Mouse (Mus musculus) forebrain, postnatal 0 days (tissue): ENCODE measurements at regions not wholly inside any gene's neighbourhood (a gene's known extent, or its start where the extent isn't known, plus 50 kb on each side); places are given as distances from the start of the nearest gene placed in this dataset.

Experiments
- ATAC-seq: fragments of 200-750 bp; cut with Nextera tagmentation; 2 replicates; pipeline ENCODE4 v1.8.0; 2017; ENCODE audit warnings: mild to moderate bottlenecking, moderate library complexity
- DNase-seq: peaks from one replicate; pipeline ENCODE4 v3.0.0-alpha.2; 2015
- H3K27ac ChIP-seq: fragments of 300-500 bp; sonication (generic); 2 replicates; pipeline ENCODE4 v1.5.1; 2014; ENCODE audit warnings: low read depth, mild to moderate bottlenecking, antibody characterized with exemption, low read length, moderate library complexity, mixed read lengths
- H3K27me3 ChIP-seq: fragments of 300-500 bp; sonication (generic); 2 replicates; pipeline ENCODE4 v1.6.1; 2014; ENCODE audit warnings: mild to moderate bottlenecking, low read length, mixed read lengths; ENCODE audit not compliant: insufficient read depth
- H3K36me3 ChIP-seq: fragments of 300-500 bp; sonication (generic); 2 replicates; pipeline ENCODE4 v1.6.1; 2014; ENCODE audit warnings: mild to moderate bottlenecking, moderate library complexity; ENCODE audit not compliant: insufficient read depth
- H3K4me1 ChIP-seq: fragments of 300-500 bp; sonication (generic); 2 replicates; pipeline ENCODE4 v1.6.1; 2014; ENCODE audit warnings: antibody characterized with exemption; ENCODE audit not compliant: insufficient read depth
- H3K4me2 ChIP-seq: fragments of 300-500 bp; sonication (generic); 2 replicates; pipeline ENCODE4 v1.6.1; 2014; ENCODE audit warnings: low read depth, mild to moderate bottlenecking, moderate library complexity
- H3K4me3 ChIP-seq: fragments of 300-500 bp; sonication (generic); 2 replicates; pipeline ENCODE4 v1.5.1; 2014; ENCODE audit warnings: low read depth, low read length, mixed read lengths
- H3K9ac ChIP-seq: fragments of 300-500 bp; sonication (generic); 2 replicates; pipeline ENCODE4 v1.6.1; 2014; ENCODE audit warnings: mild to moderate bottlenecking
- H3K9me3 ChIP-seq: fragments of 300-500 bp; sonication (generic); 2 replicates; pipeline ENCODE4 v1.6.1; 2016; ENCODE audit warnings: low read length
- CTCF ChIP-seq: sonication (generic); IDR thresholded peaks from 2 replicates; pipeline ENCODE4 v1.5.1; 2016; ENCODE audit warnings: antibody characterized with exemption, control low read depth, low read depth
- WGBS: fragments of 180-500 bp; shearing (Covaris S2); extraction: QIAGEN DNeasy Blood & Tissue Kit; methylation state at CpG from one replicate; pipeline ENCODE4 v1.1.7; 2014; 5-methylcytosine and 5-hydroxymethylcytosine counted together

DNA sequence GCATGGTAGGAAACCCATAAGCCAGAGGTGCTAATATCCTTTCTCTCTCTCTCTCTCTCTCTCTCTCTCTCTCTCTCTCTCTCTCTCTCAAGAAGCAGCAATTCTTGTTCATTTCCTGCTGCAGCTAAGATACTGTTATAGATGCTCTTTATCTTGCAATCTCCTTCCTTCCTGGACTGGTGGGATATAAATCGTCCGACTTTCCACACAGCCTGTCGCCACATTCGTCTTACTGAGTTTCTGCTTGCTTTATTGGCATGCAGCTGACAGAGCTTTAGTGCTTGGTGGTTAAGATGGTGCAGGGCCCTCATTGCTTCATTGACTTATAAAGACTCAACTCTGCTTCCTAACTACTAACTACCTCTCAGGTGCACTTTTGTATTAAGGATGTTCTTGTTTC is 165.6 kb downstream of the Kdr start:
- no peaks in the 10 kb centered on the region for H3K9me3 ChIP-seq
- H3K9ac ChIP-seq: no peak overlapping the region
- no peak for ATAC-seq
- H3K27ac ChIP-seq: no peak overlapping the region
- no peak overlapping the region for H3K4me2 ChIP-seq
- no peak for TF ChIP-seq CTCF
- 82% methylated on average over 4 of the region's 4 CpGs for WGBS
- no peak for DNase-seq
- no peaks in the 10 kb centered on the region for H3K4me1 ChIP-seq
- H3K4me3 ChIP-seq: no peak overlapping the region
- no peaks in the 10 kb centered on the region for H3K36me3 ChIP-seq
- H3K27me3 ChIP-seq: no peaks in the 10 kb centered on the region

DNA sequence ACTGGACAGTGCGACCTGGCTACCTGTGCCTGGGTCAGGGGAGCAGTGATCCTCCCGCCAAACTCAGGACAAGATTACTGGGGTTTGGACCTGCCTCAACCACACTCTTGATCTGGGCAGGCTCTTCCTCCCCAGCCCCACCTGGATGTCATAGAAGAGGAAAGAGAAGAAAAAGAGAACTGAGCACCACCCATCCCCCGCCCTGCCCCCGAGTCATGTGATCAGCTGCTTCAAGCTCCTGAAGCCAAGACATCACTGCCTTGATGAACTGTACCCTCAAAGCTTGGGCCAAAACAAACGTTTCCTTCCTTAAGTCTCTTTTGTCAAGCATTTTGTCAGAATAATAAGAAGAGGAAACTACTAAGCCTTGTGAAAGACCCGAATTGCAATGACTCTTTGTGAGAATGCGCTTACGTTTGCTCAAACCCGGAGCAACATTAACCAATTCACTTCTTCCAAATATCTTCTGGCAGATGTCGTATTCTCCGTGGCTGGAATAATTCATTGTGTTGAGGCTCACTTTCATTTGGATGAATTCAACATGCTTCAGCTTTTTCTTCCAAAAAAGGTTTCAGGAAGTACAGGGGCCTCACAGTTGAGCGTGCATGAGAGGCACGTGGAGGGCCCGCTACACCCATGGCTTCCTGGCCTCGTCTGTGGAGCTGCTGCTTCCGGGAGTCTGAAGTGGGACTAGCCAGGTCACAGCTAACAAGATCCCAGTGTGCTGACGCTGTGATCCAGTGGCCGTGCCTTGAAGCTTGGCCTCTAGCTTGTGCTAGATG is 169.5 kb downstream of the Kdr start:
- ATAC-seq (no peak), DNase-seq (no peak)
- H3K4me3 ChIP-seq: no peak overlapping the region
- TF ChIP-seq CTCF: no peak
- H3K27me3 ChIP-seq: no peaks in the 10 kb centered on the region
- no peaks in the 10 kb centered on the region for H3K9me3 ChIP-seq
- no peak overlapping the region for H3K27ac ChIP-seq
- 83% methylated on average over 18 of the region's 18 CpGs for WGBS
- H3K4me2 ChIP-seq: no peak overlapping the region
- H3K4me1 ChIP-seq: no peaks in the 10 kb centered on the region
- no peak overlapping the region for H3K9ac ChIP-seq
- no peaks in the 10 kb centered on the region for H3K36me3 ChIP-seq

GRCm38 (mm10) chr5:75805011-75805410 is 173.2 kb downstream of the Kdr start:
- WGBS: 86% methylated on average over 2 of the region's 2 CpGs
- Histone ChIP-seq H3K36me3 (no peaks in the 10 kb centered on the region), H3K4me3 (no peak overlapping the region), H3K27me3 (no peaks in the 10 kb centered on the region), H3K4me1 (no peaks in the 10 kb centered on the region), H3K9me3 (no peaks in the 10 kb centered on the region), H3K4me2 (no peak overlapping the region), H3K9ac (no peak overlapping the region), H3K27ac (no peak overlapping the region)
- DNase-seq (no peak), ATAC-seq (no peak)
- TF ChIP-seq CTCF: no peak

DNA sequence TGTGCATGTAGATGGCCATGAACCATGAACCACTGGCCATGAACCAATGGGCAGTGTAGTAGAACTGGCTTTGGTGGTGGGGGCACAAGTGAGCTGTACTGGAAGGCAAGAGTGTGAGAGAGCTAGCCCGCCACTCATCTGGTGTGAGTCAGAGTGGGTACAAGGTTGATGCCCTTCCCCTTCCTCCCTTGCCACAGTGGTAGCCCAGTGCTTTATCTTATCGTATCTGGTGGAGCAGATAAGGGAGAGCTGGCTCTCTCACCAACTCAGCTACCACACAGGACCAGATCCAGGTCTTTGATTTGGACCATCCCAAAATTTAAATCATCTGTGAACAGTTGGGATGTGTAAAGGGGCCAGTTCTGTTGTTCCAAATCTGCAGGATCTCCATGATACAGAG is 173.9 kb downstream of the Kdr start:
- no peak overlapping the region for H3K4me2 ChIP-seq
- H3K4me3 ChIP-seq: no peak overlapping the region
- no peak overlapping the region for H3K9ac ChIP-seq
- DNase-seq: no peak
- no peaks in the 10 kb centered on the region for H3K9me3 ChIP-seq
- TF ChIP-seq CTCF: no peak
- ATAC-seq: no peak
- 89% methylated on average over 2 of the region's 2 CpGs for WGBS
- H3K27me3 ChIP-seq: no peaks in the 10 kb centered on the region
- no peaks in the 10 kb centered on the region for H3K36me3 ChIP-seq
- H3K4me1 ChIP-seq: no peaks in the 10 kb centered on the region
- H3K27ac ChIP-seq: no peak overlapping the region

GRCm38 (mm10) chr5:75803012-75803411 is 175.2 kb downstream of the Kdr start:
- Histone ChIP-seq H3K36me3 (no peaks in the 10 kb centered on the region), H3K4me2 (no peak overlapping the region), H3K27me3 (no peaks in the 10 kb centered on the region), H3K4me3 (no peak overlapping the region), H3K27ac (no peak overlapping the region), H3K9ac (no peak overlapping the region), H3K9me3 (no peaks in the 10 kb centered on the region), H3K4me1 (no peaks in the 10 kb centered on the region)
- ATAC-seq: no peak
- TF ChIP-seq CTCF: no peak
- DNase-seq: no peak
- WGBS: 98% methylated on average over 2 of the region's 2 CpGs

- DNase-seq: no peak
Observed at GRCm38 (mm10) chr5:75800040-75800989, 177.9 kb downstream of the Kdr start.

DNA sequence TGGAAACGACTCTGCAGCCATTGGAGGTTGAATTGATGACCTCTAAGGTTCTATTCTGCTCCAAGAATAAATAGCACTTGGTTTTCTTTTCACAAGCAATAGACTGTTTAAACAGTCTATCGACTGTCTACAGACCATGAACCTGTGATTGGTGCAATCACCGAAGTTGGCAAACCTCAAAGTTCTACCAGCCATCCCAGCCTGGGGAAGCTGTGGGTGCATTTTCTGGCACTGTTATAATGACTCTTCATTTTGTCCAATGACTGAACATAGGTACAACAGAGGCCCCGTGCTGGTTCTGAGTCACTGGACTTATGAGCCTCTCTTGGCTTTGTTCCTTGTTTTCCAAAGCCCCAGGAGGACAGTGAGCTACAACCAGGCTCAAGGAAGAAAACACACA is 178.6 kb downstream of the Kdr start:
- H3K4me2 ChIP-seq: no peak overlapping the region

More at GRCm38 (mm10) chr5:75800040-75800989, 177.9 kb downstream of the Kdr start:
- no peaks in the 10 kb centered on the region for H3K4me1 ChIP-seq
- no peak for TF ChIP-seq CTCF
- H3K27ac ChIP-seq: no peak overlapping the region
- no peaks in the 10 kb centered on the region for H3K9me3 ChIP-seq
- ATAC-seq: no peak
- 22% methylated on average over 18 of the region's 18 CpGs for WGBS
- H3K27me3 ChIP-seq: no peaks in the 10 kb centered on the region
- H3K36me3 ChIP-seq: no peaks in the 10 kb centered on the region
- H3K4me3 ChIP-seq: no peak overlapping the region
- H3K9ac ChIP-seq: no peak overlapping the region
- H3K4me2 ChIP-seq: no peak overlapping the region

More for the DNA sequence above, 178.6 kb downstream of the Kdr start:
- ATAC-seq: no peak
- no peaks in the 10 kb centered on the region for H3K4me1 ChIP-seq
- no peaks in the 10 kb centered on the region for H3K27me3 ChIP-seq
- H3K27ac ChIP-seq: no peak overlapping the region
- H3K4me3 ChIP-seq: no peak overlapping the region
- H3K36me3 ChIP-seq: no peaks in the 10 kb centered on the region
- no peak for DNase-seq
- WGBS: 42% methylated on average over 4 of the region's 4 CpGs
- no peak for TF ChIP-seq CTCF
- H3K9ac ChIP-seq: no peak overlapping the region
- no peaks in the 10 kb centered on the region for H3K9me3 ChIP-seq
